Mouse (Mus musculus) spleen, adult 2 months (tissue): ENCODE data around the gene H2afy2.

Experiments
- CTCF ChIP-seq: fragments of 200-500 bp; IDR thresholded peaks from 2 replicates; pipeline ENCODE4 v1.5.1; 2011; ENCODE audit warnings: mild to moderate bottlenecking, inconsistent platforms; ENCODE audit not compliant: insufficient read depth, insufficient read length, insufficient replicate concordance; ENCODE audit errors: extremely low read depth
- POLR2A ChIP-seq: fragments of 200-500 bp; IDR thresholded peaks from 2 replicates; pipeline ENCODE4 v1.6.1; 2011; ENCODE audit warnings: low read depth, low read length, inconsistent platforms

DNA sequence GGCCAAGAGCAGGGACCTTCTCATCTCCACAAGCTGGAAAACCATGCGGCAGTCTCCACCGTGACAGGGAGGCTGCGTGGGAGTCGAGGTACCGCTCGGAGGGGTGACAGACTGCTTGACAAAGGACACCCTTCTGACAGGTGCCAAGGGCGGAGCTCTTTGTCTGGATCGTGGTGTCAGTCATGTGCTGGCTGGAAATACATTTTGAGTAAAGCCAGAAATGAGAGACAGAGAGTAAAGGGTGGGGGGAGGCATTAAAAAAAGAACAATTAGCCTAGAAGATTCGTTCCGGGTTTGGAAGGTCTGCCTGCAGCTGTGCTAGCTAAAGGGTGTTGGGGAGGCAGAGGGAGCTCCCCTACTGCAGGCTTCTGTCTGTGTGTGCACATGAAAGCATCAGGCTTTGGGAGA is 47.3 kb downstream of the H2afy2 start:
- TF ChIP-seq POLR2A = no peak
- no peak for TF ChIP-seq CTCF
